Mouse (Mus musculus) mouse trophoblast stem cell (cell line): ENCODE data around the gene Tnfrsf19.

Source experiments
- in situ Hi-C, 2 experiments: fragments of 300-500 bp; cut with MseI, MboI; formaldehyde crosslinking; loops; 2 replicates in 1 of 2; 3 replicates in 1 of 2; pipeline ENCODE4 v1.15.1; 2025

Tnfrsf19 gene

GRCm38 (mm10) chr14:61046091-61046681 is at the start of gene Tnfrsf19:
TSS of gene Tnfrsf19 (minus strand) at chr14:61046490.
- in situ Hi-C loops, result no loop called here

GRCm38 (mm10) chr14:61092073-61092472 is 45.8 kb upstream of the Tnfrsf19 start:
- in situ Hi-C loops, result no loop called here

GRCm38 (mm10) chr14:61090955-61091354 is 44.7 kb upstream of the Tnfrsf19 start:
- in situ Hi-C loops, result no loop called here

- in situ Hi-C loops, result loop anchor here (10.0 kb wide), 2 partner anchors 283 to 293 kb away; no protein-coding TSS in a partner anchor
These were observed 41.9 kb upstream of the Tnfrsf19 start for GRCm38 (mm10) chr14:61088187-61088586.

- in situ Hi-C loops, result loop anchor here (10.0 kb wide), 2 partner anchors 281 to 291 kb away; no protein-coding TSS in a partner anchor
These were observed 39.0 kb upstream of the Tnfrsf19 start for GRCm38 (mm10) chr14:61085325-61085724.

- in situ Hi-C loops, result no loop called here
These were observed 23.3 kb upstream of the Tnfrsf19 start for GRCm38 (mm10) chr14:61069555-61069954.

GRCm38 (mm10) chr14:61061729-61062128 is 15.4 kb upstream of the Tnfrsf19 start:
- in situ Hi-C loops, result no loop called here

- in situ Hi-C loops, result no loop called here
These were observed 13.1 kb upstream of the Tnfrsf19 start for GRCm38 (mm10) chr14:61059316-61059945.

- in situ Hi-C loops, result no loop called here
These were observed 10.7 kb upstream of the Tnfrsf19 start for GRCm38 (mm10) chr14:61056962-61057361.

- in situ Hi-C loops, result no loop called here
These were observed 10.2 kb upstream of the Tnfrsf19 start for GRCm38 (mm10) chr14:61056445-61056844.

GRCm38 (mm10) chr14:61055864-61056263 is 9.6 kb upstream of the Tnfrsf19 start:
- in situ Hi-C loops, result no loop called here

GRCm38 (mm10) chr14:61052163-61052562 is 5.9 kb upstream of the Tnfrsf19 start:
- in situ Hi-C loops, result no loop called here

GRCm38 (mm10) chr14:61045446-61046090 is 722 bp downstream of the Tnfrsf19 start:
- in situ Hi-C loops, result no loop called here

GRCm38 (mm10) chr14:61044316-61044715 is 2.0 kb downstream of the Tnfrsf19 start:
- in situ Hi-C loops, result no loop called here

- in situ Hi-C loops, result no loop called here
These were observed 2.6 kb downstream of the Tnfrsf19 start for GRCm38 (mm10) chr14:61043511-61044310.

- in situ Hi-C loops, result no loop called here
These were observed 4.0 kb downstream of the Tnfrsf19 start for GRCm38 (mm10) chr14:61042291-61042690.

GRCm38 (mm10) chr14:61040236-61040635 is 6.1 kb downstream of the Tnfrsf19 start:
- in situ Hi-C loops, result no loop called here

GRCm38 (mm10) chr14:61038082-61038472 is 8.2 kb downstream of the Tnfrsf19 start:
- in situ Hi-C loops, result no loop called here

- in situ Hi-C loops, result no loop called here
These were observed 8.8 kb downstream of the Tnfrsf19 start for GRCm38 (mm10) chr14:61037321-61038081.

GRCm38 (mm10) chr14:61030366-61030765 is 15.9 kb downstream of the Tnfrsf19 start:
- in situ Hi-C loops, result no loop called here

GRCm38 (mm10) chr14:61024006-61024405 is 22.3 kb downstream of the Tnfrsf19 start:
- in situ Hi-C loops, result no loop called here
